Mouse (Mus musculus) thymus, adult 2 months (tissue): ENCODE measurements around the gene Exph5. TPM values are rescaled to one million over a fixed set of nuclear protein-coding genes. Genes with fewer than 3 reads are reported as not detected.

ENCODE experiments used
- DNase-seq: peaks from one replicate; pipeline ENCODE4 v3.0.0; 2021
- H3K27ac ChIP-seq: fragments of 200-500 bp; 2 replicates; pipeline ENCODE4 v1.5.1; 2012; ENCODE audit warnings: low read length, control low read depth; ENCODE audit not compliant: control insufficient read depth, insufficient read depth
- H3K27me3 ChIP-seq: fragments of 200-500 bp; 2 replicates; pipeline ENCODE4 v1.6.1; 2012; ENCODE audit warnings: mild to moderate bottlenecking, low read length, moderate library complexity, mixed read lengths; ENCODE audit not compliant: control insufficient read depth, insufficient read depth
- H3K36me3 ChIP-seq: fragments of 200-500 bp; 2 replicates; pipeline ENCODE4 v1.6.1; 2012; ENCODE audit warnings: mild to moderate bottlenecking, low read length, moderate library complexity; ENCODE audit not compliant: control insufficient read depth, insufficient read depth
- H3K4me1 ChIP-seq: fragments of 200-500 bp; replicated peaks from 2 replicates; pipeline ENCODE4 v1.6.1; 2012; ENCODE audit warnings: low read length; ENCODE audit not compliant: control insufficient read depth, insufficient read depth
- H3K4me3 ChIP-seq: fragments of 200-500 bp; 2 replicates; pipeline ENCODE4 v1.5.1; 2012; ENCODE audit warnings: mild to moderate bottlenecking, low read length, control low read depth, moderate library complexity; ENCODE audit not compliant: control insufficient read depth, insufficient read depth
- CTCF ChIP-seq: fragments of 200-500 bp; IDR thresholded peaks from 2 replicates; pipeline ENCODE4 v1.5.1; 2012; ENCODE audit warnings: mild to moderate bottlenecking, control low read depth, low read length, moderate library complexity, borderline replicate concordance; ENCODE audit not compliant: control insufficient read depth, poor library complexity, insufficient read depth; ENCODE audit errors: extremely low read depth
- POLR2A ChIP-seq: fragments of 200-500 bp; IDR thresholded peaks from 2 replicates; pipeline ENCODE4 v1.6.1; 2012; ENCODE audit warnings: mild to moderate bottlenecking, low read length, control low read depth, moderate library complexity; ENCODE audit not compliant: control insufficient read depth, poor library complexity, insufficient read depth; ENCODE audit errors: extremely low read depth
- WGBS: fragments of 180-500 bp; shearing (Covaris S2); methylation state at CpG from one replicate; pipeline ENCODE4 v1.1.7; 2018; 5-methylcytosine and 5-hydroxymethylcytosine counted together
- polyA plus RNA-seq: library from polyadenylated mRNA; depleted of rRNA; stranded (reverse); fragments of >200 nt; gene quantifications from 2 replicates; pipeline ENCODE4 v1.2.3, GENCODE M21; 2012

The Exph5 gene
- polyA plus RNA-seq, 1 experiment: 0.47 TPM

DNA sequence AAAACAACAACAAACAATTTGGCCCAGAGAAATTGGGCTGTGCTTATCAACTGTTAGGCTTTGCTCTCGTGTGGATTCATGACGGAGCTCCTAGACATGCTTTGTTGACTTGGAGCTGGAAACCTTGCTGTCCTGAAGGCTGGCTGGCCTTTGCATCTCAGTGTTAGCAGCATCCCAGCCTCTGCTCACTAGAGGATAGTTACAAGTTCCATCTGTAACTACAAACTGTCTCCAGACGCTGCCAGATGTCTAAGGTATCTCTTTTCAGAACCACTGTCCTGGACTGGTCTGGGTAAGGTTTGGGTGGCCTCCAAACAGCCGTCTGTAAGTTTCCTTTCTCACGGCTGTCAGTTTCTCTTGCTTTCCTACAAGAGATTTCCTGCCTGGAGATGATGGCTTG, 33.4 kb upstream of the Exph5 start:
- Histone ChIP-seq H3K27me3 (no peaks in the 10 kb centered on the region), H3K4me1 (peaks cover 5% of the 10 kb centered on the region), H3K36me3 (no peaks in the 10 kb centered on the region), H3K4me3 (no peak overlapping the region), H3K27ac (no peak overlapping the region)
- 84% methylated on average over 5 of the region's 5 CpGs for WGBS
- DNase-seq: no peak
- no peak for TF ChIP-seq CTCF
- TF ChIP-seq POLR2A: no peak

DNA sequence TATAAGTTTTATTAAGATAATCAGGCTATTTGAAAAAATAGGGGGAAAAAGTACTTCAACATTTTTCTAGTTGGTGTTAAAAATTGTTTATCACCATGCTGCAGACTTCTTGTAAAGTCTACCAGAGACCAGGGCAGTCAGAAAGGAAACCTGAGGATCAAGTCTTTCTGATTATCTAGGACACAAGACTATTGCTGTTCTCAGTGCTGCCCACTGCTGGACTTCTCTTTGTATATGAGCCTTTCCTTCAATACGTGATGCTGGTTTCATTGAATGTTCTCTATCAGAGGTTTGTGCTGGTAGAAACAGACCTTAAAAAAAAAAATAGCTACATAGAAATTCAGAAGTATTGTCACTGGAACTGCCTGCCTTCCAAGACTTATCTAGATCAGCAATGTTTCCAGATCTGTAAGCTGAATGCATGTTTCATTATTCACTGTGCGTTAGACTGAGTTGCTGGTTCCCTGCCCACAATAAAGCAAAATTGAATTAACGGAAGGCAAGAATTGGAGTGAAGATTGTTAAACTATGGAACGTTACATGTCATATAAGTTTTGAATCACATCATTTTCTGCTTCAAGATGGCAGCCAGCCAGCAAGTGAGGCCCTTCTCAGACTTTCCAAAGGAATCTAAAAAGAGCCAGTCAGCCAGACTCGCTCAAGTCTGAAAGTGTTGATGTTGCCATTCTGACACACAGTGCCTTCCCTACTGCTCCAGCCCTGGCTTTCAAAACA, 32.6 kb upstream of the Exph5 start:
- H3K27me3 ChIP-seq: no peaks in the 10 kb centered on the region
- no peak overlapping the region for H3K27ac ChIP-seq
- no peak overlapping the region for H3K4me3 ChIP-seq
- H3K36me3 ChIP-seq: no peaks in the 10 kb centered on the region
- peaks cover 11% of the 10 kb centered on the region for H3K4me1 ChIP-seq
- WGBS: 92% methylated on average over 5 of the region's 5 CpGs
- no peak for TF ChIP-seq CTCF
- TF ChIP-seq POLR2A: no peak
- DNase-seq: no peak

DNA sequence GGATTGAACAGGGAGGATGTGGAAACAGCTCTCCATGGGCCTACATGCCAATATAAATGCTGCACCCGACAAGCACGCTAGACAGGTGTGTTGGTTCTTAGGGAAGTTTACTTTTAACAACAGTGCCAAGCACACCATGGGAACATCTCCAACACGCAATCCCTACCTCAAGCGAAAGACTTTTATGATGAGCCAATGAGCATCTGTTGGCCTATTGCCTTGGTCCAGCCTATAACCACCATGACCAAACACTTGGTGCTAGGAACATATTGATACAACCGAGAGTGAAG, 32.1 kb upstream of the Exph5 start:
- peaks cover 11% of the 10 kb centered on the region for H3K4me1 ChIP-seq
- no peak for DNase-seq
- 96% methylated on average over 5 of the region's 5 CpGs for WGBS
- no peaks in the 10 kb centered on the region for H3K27me3 ChIP-seq
- H3K4me3 ChIP-seq: no peak overlapping the region
- H3K36me3 ChIP-seq: no peaks in the 10 kb centered on the region
- H3K27ac ChIP-seq: no peak overlapping the region
- TF ChIP-seq CTCF (no peak), POLR2A (no peak)

DNA sequence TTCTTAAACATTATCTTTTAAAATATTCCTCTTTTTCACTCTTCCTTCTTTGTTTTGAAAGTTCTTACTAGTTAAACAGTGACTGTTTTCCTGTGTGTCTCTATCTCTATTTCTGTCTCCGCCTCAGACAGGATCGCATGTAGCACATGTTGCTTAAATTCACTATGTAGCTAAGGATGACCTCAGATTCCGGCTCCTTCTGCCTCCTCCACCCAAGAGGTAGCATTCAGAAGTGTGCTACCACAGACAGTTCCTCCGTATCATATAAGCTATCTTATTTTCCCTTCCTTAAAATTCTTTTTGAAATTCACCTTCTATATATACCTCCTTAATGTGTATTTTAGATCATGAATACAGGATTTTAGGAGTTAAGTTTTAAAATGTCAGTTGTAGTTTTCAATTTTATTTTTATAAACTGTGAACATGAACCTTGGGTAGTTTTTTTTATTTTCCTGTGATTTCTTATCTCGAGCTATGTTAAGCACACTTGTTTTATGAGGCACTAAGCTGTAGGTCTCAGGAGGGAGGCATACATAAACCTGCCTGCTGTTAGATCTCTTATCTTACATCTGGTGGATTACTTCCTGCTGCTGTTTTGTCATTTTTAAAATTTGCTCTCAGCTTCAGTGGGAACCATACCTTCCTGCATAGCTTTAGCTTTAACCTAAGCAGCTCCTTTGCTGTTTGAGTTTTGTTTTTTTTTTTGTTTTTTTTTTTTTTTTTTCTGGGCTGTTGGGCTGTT, 30.0 kb upstream of the Exph5 start:
- Histone ChIP-seq H3K27me3 (no peaks in the 10 kb centered on the region), H3K4me1 (peaks cover 11% of the 10 kb centered on the region), H3K36me3 (no peaks in the 10 kb centered on the region), H3K4me3 (no peak overlapping the region), H3K27ac (peak overlapping the region; percentile 97)
- 15% methylated on average over 5 of the region's 5 CpGs for WGBS
- no peak for DNase-seq
- TF ChIP-seq POLR2A (no peak), CTCF (no peak)

DNA sequence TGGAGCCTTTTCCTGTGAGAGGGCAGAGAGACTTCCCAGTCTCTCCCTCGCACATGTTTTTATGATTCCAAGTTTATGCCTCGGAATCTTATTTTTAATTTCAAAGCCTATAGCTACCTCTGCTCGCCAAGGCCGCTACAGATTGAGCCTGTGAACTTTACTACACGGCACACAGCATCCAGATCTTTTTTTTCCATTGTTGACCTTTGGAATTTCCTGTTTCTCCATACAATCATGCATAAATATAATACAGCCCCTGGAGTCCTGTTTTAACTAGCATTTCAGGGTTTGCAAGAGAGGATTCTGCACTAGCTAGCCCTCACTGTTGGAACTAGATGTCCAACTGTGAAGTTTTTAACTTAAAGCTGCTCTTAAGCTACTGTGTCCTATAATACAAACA, 29.3 kb upstream of the Exph5 start:
- 74% methylated on average over 5 of the region's 5 CpGs for WGBS
- no peaks in the 10 kb centered on the region for H3K36me3 ChIP-seq
- no peak for TF ChIP-seq CTCF
- TF ChIP-seq POLR2A: no peak
- no peaks in the 10 kb centered on the region for H3K27me3 ChIP-seq
- peaks cover 11% of the 10 kb centered on the region for H3K4me1 ChIP-seq
- H3K4me3 ChIP-seq: no peak overlapping the region
- H3K27ac ChIP-seq: peak overlapping the region; percentile 39; the same call in 1 of the 2 replicates
- DNase-seq: no peak

DNA sequence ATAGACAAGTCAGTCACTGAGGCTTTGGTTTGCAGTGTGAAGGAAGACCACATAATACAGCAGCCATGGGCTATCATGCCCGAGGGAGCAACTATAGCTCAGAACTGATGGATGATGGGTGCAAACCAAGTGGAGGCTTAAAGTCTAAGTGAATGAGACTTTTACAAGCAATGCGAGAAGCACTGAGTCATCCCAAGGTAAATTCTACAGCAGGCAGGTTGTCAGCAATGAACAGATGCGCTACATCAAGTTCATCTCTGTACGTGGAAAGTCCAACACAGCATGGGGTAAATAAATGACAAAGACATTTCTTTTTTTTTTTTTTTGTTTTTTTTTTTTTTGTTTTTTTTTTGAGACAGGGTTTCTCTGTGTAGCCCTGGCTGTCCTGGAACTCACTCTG, 28.8 kb upstream of the Exph5 start:
- peaks cover 11% of the 10 kb centered on the region for H3K4me1 ChIP-seq
- 87% methylated on average over 4 of the region's 4 CpGs for WGBS
- no peaks in the 10 kb centered on the region for H3K36me3 ChIP-seq
- H3K27me3 ChIP-seq: no peaks in the 10 kb centered on the region
- H3K4me3 ChIP-seq: no peak overlapping the region
- TF ChIP-seq POLR2A (no peak), CTCF (no peak)
- no peak for DNase-seq
- no peak overlapping the region for H3K27ac ChIP-seq

DNA sequence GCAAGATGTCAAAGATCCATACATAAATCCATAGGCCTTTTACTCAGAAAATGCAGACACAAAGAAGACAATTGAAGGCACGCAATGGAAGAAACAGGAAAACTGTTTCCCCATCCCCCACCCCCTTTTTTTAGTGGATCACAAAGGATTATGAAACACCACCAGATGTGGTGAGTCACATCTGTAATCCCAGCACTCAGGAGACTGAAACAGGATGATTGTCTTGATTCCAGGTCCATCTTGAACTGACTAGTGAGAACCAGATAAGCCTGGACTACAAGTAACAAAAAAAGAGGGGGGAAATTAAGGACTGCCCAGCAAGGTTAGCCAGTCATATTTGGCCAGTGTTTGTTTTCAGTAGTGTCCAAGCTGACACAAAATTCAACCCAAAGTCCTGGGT, 25.1 kb upstream of the Exph5 start:
- no peaks in the 10 kb centered on the region for H3K36me3 ChIP-seq
- no peak overlapping the region for H3K27ac ChIP-seq
- no peak for DNase-seq

More for the DNA sequence above, 25.1 kb upstream of the Exph5 start:
- Histone ChIP-seq H3K4me1 (peaks cover 8% of the 10 kb centered on the region), H3K27me3 (no peaks in the 10 kb centered on the region), H3K4me3 (no peak overlapping the region)
- TF ChIP-seq POLR2A: no peak
- 96% methylated on average over 1 of the region's 1 CpGs for WGBS
